ENCODE assay signal across 10 mouse cellular contexts in genomic region chr3:85341103-85341860, GRCm38 (mm10).
DNase-seq lines count a peak whose midpoint lies in the region; ATAC-seq lines count a peak whose summit lies in the region.
"Had no signal": no experiment of that assay in that cellular context is flagged by ENCODE, and none has a peak within 500 bp of the region (broad histone marks: within the 10 kb centered on the region; RNA-seq: fewer than 3 reads in every experiment).

No protein-coding gene starts in this region.

- H3K9me3 ChIP-seq in midbrain, embryonic 11.5 days (ENCODE audit: control insufficient read depth, low read length), result no peaks in the 10 kb centered on the region
- no peaks in the 10 kb centered on the region for H3K9me3 ChIP-seq in midbrain, embryonic 13.5 days
- H3K9me3 ChIP-seq in heart, embryonic 15.5 days (replicated peaks), result no peaks in the 10 kb centered on the region
- H3K9me3 ChIP-seq in neural tube, embryonic 13.5 days, result no peaks in the 10 kb centered on the region
- H3K9me3 ChIP-seq: liver, embryonic 15.5 days had no signal

- peaks cover 4% of the 10 kb centered on the region; the same call in 1 of the 2 replicates for H3K4me1 ChIP-seq in midbrain, embryonic 11.5 days (ENCODE audit: control insufficient read depth, insufficient read depth, low read length)
- peaks cover 20% of the 10 kb centered on the region for H3K4me1 ChIP-seq in midbrain, embryonic 13.5 days (replicated peaks)
- peaks cover 22% of the 10 kb centered on the region for H3K4me1 ChIP-seq in heart, embryonic 15.5 days (replicated peaks)
- H3K4me1 ChIP-seq in neural tube, embryonic 13.5 days (replicated peaks), result peaks cover 32% of the 10 kb centered on the region
- H3K4me1 ChIP-seq: liver, embryonic 15.5 days had no signal

- H3K27me3 ChIP-seq in midbrain, embryonic 11.5 days (ENCODE audit: control insufficient read depth, insufficient read depth, low read length), result no peaks in the 10 kb centered on the region
- no peaks in the 10 kb centered on the region for H3K27me3 ChIP-seq in midbrain, embryonic 13.5 days
- no peaks in the 10 kb centered on the region for H3K27me3 ChIP-seq in heart, embryonic 15.5 days
- H3K27me3 ChIP-seq in neural tube, embryonic 13.5 days, result no peaks in the 10 kb centered on the region
- H3K27me3 ChIP-seq: liver, embryonic 15.5 days had no signal

- H3K9ac ChIP-seq in midbrain, embryonic 11.5 days (ENCODE audit: low read length), result no peak overlapping the region
- no peak overlapping the region for H3K9ac ChIP-seq in midbrain, embryonic 13.5 days (replicated peaks)
- no peak overlapping the region for H3K9ac ChIP-seq in heart, embryonic 15.5 days
- no peak overlapping the region for H3K9ac ChIP-seq in neural tube, embryonic 13.5 days
- H3K9ac ChIP-seq: liver, embryonic 15.5 days had no signal

- peak; percentile 40 to 61 for DNase-seq in frontal cortex, postnatal 36 days (ENCODE audit: low spot score in 2 of 2)
- DNase-seq in frontal cortex, postnatal 25 days (ENCODE audit: low spot score in 2 of 2), result no peak
- DNase-seq in midbrain, embryonic 11.5 days (ENCODE audit: low spot score, missing footprints), result peak; percentile 59
- DNase-seq in thymus, postnatal 10 days (ENCODE audit: low spot score in 2 of 2), result no peak
- DNase-seq in layer of hippocampus, adult 9-10 months (ENCODE audit: low spot score), result no peak
- DNase-seq: kidney, adult 8-10 months had no signal

- H3K36me3 ChIP-seq in midbrain, embryonic 11.5 days (ENCODE audit: control insufficient read depth, insufficient read depth, low read length), result no peaks in the 10 kb centered on the region
- H3K36me3 ChIP-seq in midbrain, embryonic 13.5 days, result no peaks in the 10 kb centered on the region
- no peaks in the 10 kb centered on the region for H3K36me3 ChIP-seq in heart, embryonic 15.5 days
- H3K36me3 ChIP-seq in neural tube, embryonic 13.5 days, result no peaks in the 10 kb centered on the region
- H3K36me3 ChIP-seq: liver, embryonic 15.5 days had no signal

- WGBS in midbrain, embryonic 11.5 days, result 89% methylated on average over 12 of the region's 12 CpGs
- 89% methylated on average over 12 of the region's 12 CpGs for WGBS in midbrain, embryonic 13.5 days
- WGBS in heart, embryonic 15.5 days, result 69% methylated on average over 12 of the region's 12 CpGs
- WGBS in neural tube, embryonic 13.5 days, result 46% methylated on average over 12 of the region's 12 CpGs

- no peak overlapping the region for H3K4me3 ChIP-seq in midbrain, embryonic 11.5 days (ENCODE audit: low read depth, low read length)
- no peak overlapping the region for H3K4me3 ChIP-seq in midbrain, embryonic 13.5 days (replicated peaks)
- no peak overlapping the region for H3K4me3 ChIP-seq in heart, embryonic 15.5 days
- no peak overlapping the region for H3K4me3 ChIP-seq in neural tube, embryonic 13.5 days
- H3K4me3 ChIP-seq: liver, embryonic 15.5 days had no signal

- no peak overlapping the region for H3K4me2 ChIP-seq in midbrain, embryonic 11.5 days
- no peak overlapping the region for H3K4me2 ChIP-seq in midbrain, embryonic 13.5 days (replicated peaks)
- H3K4me2 ChIP-seq in heart, embryonic 15.5 days, result no peak overlapping the region
- H3K4me2 ChIP-seq in neural tube, embryonic 13.5 days, result no peak overlapping the region
- H3K4me2 ChIP-seq: liver, embryonic 15.5 days had no signal

- ATAC-seq in midbrain, embryonic 11.5 days (ENCODE audit: low FRiP score), result no peak
- no peak for ATAC-seq in midbrain, embryonic 13.5 days
- ATAC-seq in heart, embryonic 15.5 days (replicated peaks; ENCODE audit: insufficient number of reproducible peaks, insufficient read depth, low FRiP score, low read depth), result peak; percentile 66; the same call in 1 of the 2 replicates
- peak; percentile 71 for ATAC-seq in neural tube, embryonic 13.5 days (ENCODE audit: low read depth)

- no peak overlapping the region for H3K27ac ChIP-seq in midbrain, embryonic 11.5 days (ENCODE audit: low read depth, low read length)
- H3K27ac ChIP-seq in midbrain, embryonic 13.5 days, result no peak overlapping the region
- H3K27ac ChIP-seq in heart, embryonic 15.5 days, result peak overlapping the region; percentile 0; the same call in 1 of the 2 replicates
- no peak overlapping the region for H3K27ac ChIP-seq in neural tube, embryonic 13.5 days (replicated peaks)
- H3K27ac ChIP-seq: liver, embryonic 15.5 days had no signal

Comparison
In these comparisons a context has a peak if more than half of its experiments do, and no peak if none do; other contexts are left out.
1. DNase-seq: peak in frontal cortex, postnatal 36 days (2 of 2) and midbrain, embryonic 11.5 days (single experiment); none in frontal cortex, postnatal 25 days (0 of 2), thymus, postnatal 10 days (0 of 2) and layer of hippocampus, adult 9-10 months (single experiment).
2. ATAC-seq: peak in heart, embryonic 15.5 days (single experiment) and neural tube, embryonic 13.5 days (single experiment); none in midbrain, embryonic 11.5 days (single experiment) and midbrain, embryonic 13.5 days (single experiment).